Mouse (Mus musculus): ENCODE data around the gene Gm17949. TPM values are rescaled to one million over a fixed set of nuclear protein-coding genes. Genes with fewer than 3 reads are reported as not detected.

Gm17949 gene
- polyA plus RNA-seq, 1 experiment from 2014 or later = 0.32 TPM

- Histone ChIP-seq H3K4me3 (peak overlapping the region; percentile 82), H3K9me3 (no peaks in the 10 kb centered on the region), H3K27ac (replicated peaks) (peak overlapping the region; percentile 90), H3K9ac (peak overlapping the region; percentile 87), H3K27me3 (peaks cover 43% of the 10 kb centered on the region), H3K36me3 (peaks cover 14% of the 10 kb centered on the region), H3K4me1 (replicated peaks) (peaks cover 35% of the 10 kb centered on the region), H3K4me2 (peak overlapping the region; percentile 56)
- WGBS = under 1% methylated on average over 44 of the region's 44 CpGs
- peak; percentile 91 for ATAC-seq (ENCODE audit: low read depth)
These were observed 49.0 kb downstream of the Gm17949 start for GRCm38 (mm10) chr17:57060231-57060801.

- WGBS = 35% methylated on average over 10 of the region's 10 CpGs
- no peak for ATAC-seq (ENCODE audit: low read depth)
- peak overlapping the region; percentile 82 for H3K4me3 ChIP-seq
- peak overlapping the region; percentile 56 for H3K4me2 ChIP-seq
- peaks cover 6% of the 10 kb centered on the region for H3K36me3 ChIP-seq
- peaks cover 47% of the 10 kb centered on the region for H3K27me3 ChIP-seq
- H3K27ac ChIP-seq (replicated peaks) = no peak overlapping the region
- no peaks in the 10 kb centered on the region for H3K9me3 ChIP-seq
- H3K9ac ChIP-seq = peak overlapping the region; percentile 87; the same call in 1 of the 2 replicates
- H3K4me1 ChIP-seq (replicated peaks) = peaks cover 37% of the 10 kb centered on the region
These were observed 49.8 kb downstream of the Gm17949 start for GRCm38 (mm10) chr17:57061069-57061468.

GRCm38 (mm10) chr17:57062011-57062521, 50.8 kb downstream of the Gm17949 start:
- WGBS = 2% methylated on average over 38 of the region's 39 CpGs

GRCm38 (mm10) chr17:57062548-57062947, 51.3 kb downstream of the Gm17949 start:
- no peaks in the 10 kb centered on the region for H3K9me3 ChIP-seq
- H3K27ac ChIP-seq (replicated peaks) = no peak overlapping the region
- H3K4me3 ChIP-seq = peak overlapping the region; percentile 27; the same call in 1 of the 2 replicates
- H3K27me3 ChIP-seq = peaks cover 49% of the 10 kb centered on the region
- H3K9ac ChIP-seq = 0 out of 2 replicates have a peak overlapping the region, but pooled peaks have one; percentile 22
- H3K4me1 ChIP-seq (replicated peaks) = peaks cover 37% of the 10 kb centered on the region
- no peak for ATAC-seq (ENCODE audit: low read depth)
- 0% methylated on average over 22 of the region's 22 CpGs for WGBS
- peak overlapping the region; percentile 50 for H3K4me2 ChIP-seq
- no peaks in the 10 kb centered on the region for H3K36me3 ChIP-seq

More at GRCm38 (mm10) chr17:57062011-57062521, 50.8 kb downstream of the Gm17949 start:
- Histone ChIP-seq H3K36me3 (no peaks in the 10 kb centered on the region), H3K27ac (replicated peaks) (no peak overlapping the region), H3K9ac (0 out of 2 replicates have a peak overlapping the region, but pooled peaks have one; percentile 22), H3K9me3 (no peaks in the 10 kb centered on the region), H3K27me3 (peaks cover 49% of the 10 kb centered on the region), H3K4me2 (peak overlapping the region; percentile 50), H3K4me3 (peak overlapping the region; percentile 27), H3K4me1 (replicated peaks) (peaks cover 37% of the 10 kb centered on the region)
- ATAC-seq (ENCODE audit: low read depth) = no peak

- H3K4me1 ChIP-seq (replicated peaks) = peaks cover 36% of the 10 kb centered on the region
- H3K27ac ChIP-seq (replicated peaks) = no peak overlapping the region
- no peaks in the 10 kb centered on the region for H3K9me3 ChIP-seq
- WGBS = 11% methylated on average over 8 of the region's 8 CpGs
- peaks cover 49% of the 10 kb centered on the region for H3K27me3 ChIP-seq
- ATAC-seq (ENCODE audit: low read depth) = no peak
- no peak overlapping the region for H3K4me2 ChIP-seq
- H3K9ac ChIP-seq = no peak overlapping the region
- no peaks in the 10 kb centered on the region for H3K36me3 ChIP-seq
- H3K4me3 ChIP-seq = no peak overlapping the region
These were observed 51.8 kb downstream of the Gm17949 start for GRCm38 (mm10) chr17:57063031-57063430.

- Histone ChIP-seq H3K4me1 (replicated peaks) (peaks cover 11% of the 10 kb centered on the region), H3K4me2 (no peak overlapping the region), H3K9me3 (no peaks in the 10 kb centered on the region), H3K27ac (replicated peaks) (no peak overlapping the region), H3K36me3 (no peaks in the 10 kb centered on the region), H3K9ac (no peak overlapping the region), H3K4me3 (no peak overlapping the region), H3K27me3 (peaks cover 38% of the 10 kb centered on the region)
- 60% methylated on average over 5 of the region's 5 CpGs for WGBS
- ATAC-seq (ENCODE audit: low read depth) = no peak
These were observed 55.6 kb downstream of the Gm17949 start for GRCm38 (mm10) chr17:57066908-57067307.

- ATAC-seq (ENCODE audit: low read depth) = no peak
- H3K27ac ChIP-seq (replicated peaks) = no peak overlapping the region
- no peaks in the 10 kb centered on the region for H3K36me3 ChIP-seq
- peaks cover 2% of the 10 kb centered on the region; the same call in 1 of the 2 replicates for H3K4me1 ChIP-seq (replicated peaks)
- H3K9ac ChIP-seq = no peak overlapping the region
- H3K4me3 ChIP-seq = peak overlapping the region; percentile 23
- H3K4me2 ChIP-seq = peak overlapping the region; percentile 36
- no peaks in the 10 kb centered on the region for H3K9me3 ChIP-seq
- WGBS = 8% methylated on average over 9 of the region's 9 CpGs
- H3K27me3 ChIP-seq = peaks cover 7% of the 10 kb centered on the region
These were observed 59.0 kb downstream of the Gm17949 start for GRCm38 (mm10) chr17:57070272-57070671.

GRCm38 (mm10) chr17:57070699-57071098, 59.4 kb downstream of the Gm17949 start:
- 5% methylated on average over 11 of the region's 11 CpGs for WGBS
- peak overlapping the region; percentile 23 for H3K4me3 ChIP-seq

More at GRCm38 (mm10) chr17:57070699-57071098, 59.4 kb downstream of the Gm17949 start:
- Histone ChIP-seq H3K27me3 (peaks cover 5% of the 10 kb centered on the region; the same call in 1 of the 2 replicates), H3K4me2 (peak overlapping the region; percentile 36), H3K36me3 (no peaks in the 10 kb centered on the region), H3K9me3 (no peaks in the 10 kb centered on the region), H3K27ac (replicated peaks) (no peak overlapping the region), H3K9ac (no peak overlapping the region), H3K4me1 (replicated peaks) (no peaks in the 10 kb centered on the region; the same call in 1 of the 2 replicates)
- ATAC-seq (ENCODE audit: low read depth) = peak; percentile 46; the same call in 1 of the 2 replicates

Other genes starting within 250 kb of the Gm17949 start
- gene Dus3l, start 246.7 kb upstream of the Gm17949 start, polyA plus RNA-seq (2015; fragmentation: Nextera tagmentation; extraction: Ambion mirVana) = 61.5 and 64.6 TPM in 2 replicates
- 0.95 and 1.1 TPM in 2 replicates for gene Prr22, start 241.2 kb upstream of the Gm17949 start, polyA plus RNA-seq (2015; fragmentation: Nextera tagmentation; extraction: Ambion mirVana)
- 4.6 and 5.2 TPM in 2 replicates for gene Rfx2, start 180.5 kb upstream of the Gm17949 start, polyA plus RNA-seq (2015; fragmentation: Nextera tagmentation; extraction: Ambion mirVana)
- not detected in 2 replicates for gene Acsbg2, start 137.0 kb upstream of the Gm17949 start, polyA plus RNA-seq (2015; fragmentation: Nextera tagmentation; extraction: Ambion mirVana)
- gene 1700061G19Rik, start 136.0 kb upstream of the Gm17949 start, polyA plus RNA-seq (2015; fragmentation: Nextera tagmentation; extraction: Ambion mirVana) = 0.54 and 0.60 TPM in 2 replicates
- gene Mllt1, start 76.1 kb upstream of the Gm17949 start, polyA plus RNA-seq (2015; fragmentation: Nextera tagmentation; extraction: Ambion mirVana) = 66.8 and 68.0 TPM in 2 replicates
- gene Acer1, start 29.3 kb upstream of the Gm17949 start, polyA plus RNA-seq (2015; fragmentation: Nextera tagmentation; extraction: Ambion mirVana) = not detected in 2 replicates
- 152 and 161 TPM in 2 replicates for gene Clpp, start 21.2 kb upstream of the Gm17949 start, polyA plus RNA-seq (2015; fragmentation: Nextera tagmentation; extraction: Ambion mirVana)
- gene Alkbh7, start 14.1 kb upstream of the Gm17949 start, polyA plus RNA-seq (2015; fragmentation: Nextera tagmentation; extraction: Ambion mirVana) = 42.3 and 45.9 TPM in 2 replicates
- gene Pspn, start 11.5 kb upstream of the Gm17949 start, polyA plus RNA-seq (2015; fragmentation: Nextera tagmentation; extraction: Ambion mirVana) = 0.47 TPM in 1 of 2 replicates, not detected in the other
- gene Gtf2f1, start 181 bp upstream of the Gm17949 start, polyA plus RNA-seq (2015; fragmentation: Nextera tagmentation; extraction: Ambion mirVana) = 72.5 and 72.9 TPM in 2 replicates
- gene Khsrp, start 20.1 kb downstream of the Gm17949 start, polyA plus RNA-seq (2015; fragmentation: Nextera tagmentation; extraction: Ambion mirVana) = 33.5 and 34.2 TPM in 2 replicates
- gene Slc25a41, start 30.2 kb downstream of the Gm17949 start, polyA plus RNA-seq (2015; fragmentation: Nextera tagmentation; extraction: Ambion mirVana) = not detected in 2 replicates
- gene Crb3, start 47.6 kb downstream of the Gm17949 start, polyA plus RNA-seq (2015; fragmentation: Nextera tagmentation; extraction: Ambion mirVana) = 0.92 and 1.1 TPM in 2 replicates
- gene Slc25a23, start 48.4 kb downstream of the Gm17949 start, polyA plus RNA-seq (2015; fragmentation: Nextera tagmentation; extraction: Ambion mirVana) = 29.5 and 33.3 TPM in 2 replicates
- gene Dennd1c, start 67.0 kb downstream of the Gm17949 start, polyA plus RNA-seq (2015; fragmentation: Nextera tagmentation; extraction: Ambion mirVana) = 3.7 and 5.9 TPM in 2 replicates
- gene Tubb4a, start 76.3 kb downstream of the Gm17949 start, polyA plus RNA-seq (2015; fragmentation: Nextera tagmentation; extraction: Ambion mirVana) = 381 and 413 TPM in 2 replicates
- gene Tnfsf9, start 93.9 kb downstream of the Gm17949 start, polyA plus RNA-seq (2015; fragmentation: Nextera tagmentation; extraction: Ambion mirVana) = 4.2 and 6.2 TPM in 2 replicates
- 0.56 and 0.62 TPM in 2 replicates for gene Cd70, start 138.3 kb downstream of the Gm17949 start, polyA plus RNA-seq (2015; fragmentation: Nextera tagmentation; extraction: Ambion mirVana)
- not detected in 2 replicates for gene Tnfsf14, start 182.7 kb downstream of the Gm17949 start, polyA plus RNA-seq (2015; fragmentation: Nextera tagmentation; extraction: Ambion mirVana)
- gene C3, start 216.7 kb downstream of the Gm17949 start, polyA plus RNA-seq (2015; fragmentation: Nextera tagmentation; extraction: Ambion mirVana) = 1.6 and 1.9 TPM in 2 replicates
- 23.8 and 24.8 TPM in 2 replicates for gene Gpr108, start 237.0 kb downstream of the Gm17949 start, polyA plus RNA-seq (2015; fragmentation: Nextera tagmentation; extraction: Ambion mirVana)
- 14.7 and 15.4 TPM in 2 replicates for gene Trip10, start 238.0 kb downstream of the Gm17949 start, polyA plus RNA-seq (2015; fragmentation: Nextera tagmentation; extraction: Ambion mirVana)